Mouse (Mus musculus): ENCODE results near the gene Rptor. TPM values are rescaled to one million over a fixed set of nuclear protein-coding genes. Genes with fewer than 3 reads are reported as not detected.

The Rptor gene
- polyA plus RNA-seq, 1 experiment: 34.4 TPM

- TF ChIP-seq CTCF (IDR thresholded peaks at IDR 0.05; ENCODE audit: borderline replicate concordance, extremely low read depth, insufficient read depth, insufficient read length) (no peak), POLR2A (IDR thresholded peaks at IDR 0.05; ENCODE audit: borderline replicate concordance, extremely low read depth, insufficient read depth, insufficient read length, poor library complexity, severe bottlenecking) (no peak)
- peak; percentile 46 for DNase-seq (ENCODE audit: low read depth)
Measured at GRCm38 (mm10) chr11:119929603-119930265, 327.0 kb downstream of the Rptor start.

GRCm38 (mm10) chr11:119931809-119932208 lies 329.1 kb downstream of the Rptor start:
- no peak for DNase-seq (ENCODE audit: low read depth)
- TF ChIP-seq POLR2A (IDR thresholded peaks at IDR 0.05; ENCODE audit: borderline replicate concordance, extremely low read depth, insufficient read depth, insufficient read length, poor library complexity, severe bottlenecking) (no peak), CTCF (IDR thresholded peaks at IDR 0.05; ENCODE audit: borderline replicate concordance, extremely low read depth, insufficient read depth, insufficient read length) (no peak)

- TF ChIP-seq POLR2A (IDR thresholded peaks at IDR 0.05; ENCODE audit: borderline replicate concordance, extremely low read depth, insufficient read depth, insufficient read length, poor library complexity, severe bottlenecking): no peak
- no peak for DNase-seq (ENCODE audit: low read depth)
Measured at GRCm38 (mm10) chr11:119933142-119933541, 330.4 kb downstream of the Rptor start.

- DNase-seq (ENCODE audit: low read depth): no peak
- TF ChIP-seq POLR2A (IDR thresholded peaks at IDR 0.05; ENCODE audit: borderline replicate concordance, extremely low read depth, insufficient read depth, insufficient read length, poor library complexity, severe bottlenecking): no peak
- no peak for TF ChIP-seq CTCF (IDR thresholded peaks at IDR 0.05; ENCODE audit: borderline replicate concordance, extremely low read depth, insufficient read depth, insufficient read length)
Measured at GRCm38 (mm10) chr11:119933819-119934583, 331.3 kb downstream of the Rptor start.

- TF ChIP-seq CTCF (IDR thresholded peaks at IDR 0.05; ENCODE audit: borderline replicate concordance, extremely low read depth, insufficient read depth, insufficient read length) (no peak), POLR2A (IDR thresholded peaks at IDR 0.05; ENCODE audit: borderline replicate concordance, extremely low read depth, insufficient read depth, insufficient read length, poor library complexity, severe bottlenecking) (no peak)
- DNase-seq (ENCODE audit: low read depth): peak; percentile 70
Measured at GRCm38 (mm10) chr11:119934773-119935172, 332.1 kb downstream of the Rptor start.

GRCm38 (mm10) chr11:119935457-119935856 lies 332.8 kb downstream of the Rptor start:
- TF ChIP-seq POLR2A (IDR thresholded peaks at IDR 0.05; ENCODE audit: borderline replicate concordance, extremely low read depth, insufficient read depth, insufficient read length, poor library complexity, severe bottlenecking) (no peak), CTCF (IDR thresholded peaks at IDR 0.05; ENCODE audit: borderline replicate concordance, extremely low read depth, insufficient read depth, insufficient read length) (peak; percentile 78)
- DNase-seq (ENCODE audit: low read depth): peak; percentile 77

- TF ChIP-seq POLR2A (IDR thresholded peaks at IDR 0.05; ENCODE audit: borderline replicate concordance, extremely low read depth, insufficient read depth, insufficient read length, poor library complexity, severe bottlenecking) (no peak), CTCF (IDR thresholded peaks at IDR 0.05; ENCODE audit: borderline replicate concordance, extremely low read depth, insufficient read depth, insufficient read length) (no peak)
- no peak for DNase-seq (ENCODE audit: low read depth)
Measured at GRCm38 (mm10) chr11:119936456-119936855, 333.8 kb downstream of the Rptor start.

GRCm38 (mm10) chr11:119937216-119937615 lies 334.5 kb downstream of the Rptor start:
- TF ChIP-seq CTCF (IDR thresholded peaks at IDR 0.05; ENCODE audit: borderline replicate concordance, extremely low read depth, insufficient read depth, insufficient read length): no peak
- TF ChIP-seq POLR2A (IDR thresholded peaks at IDR 0.05; ENCODE audit: borderline replicate concordance, extremely low read depth, insufficient read depth, insufficient read length, poor library complexity, severe bottlenecking): no peak
- DNase-seq (ENCODE audit: low read depth): peak; percentile 84

- no peak for TF ChIP-seq POLR2A (IDR thresholded peaks at IDR 0.05; ENCODE audit: borderline replicate concordance, extremely low read depth, insufficient read depth, insufficient read length, poor library complexity, severe bottlenecking)
- no peak for TF ChIP-seq CTCF (IDR thresholded peaks at IDR 0.05; ENCODE audit: borderline replicate concordance, extremely low read depth, insufficient read depth, insufficient read length)
Measured at GRCm38 (mm10) chr11:119937772-119938502, 335.2 kb downstream of the Rptor start.

GRCm38 (mm10) chr11:119939073-119939710 lies 336.5 kb downstream of the Rptor start:
- TF ChIP-seq POLR2A (IDR thresholded peaks at IDR 0.05; ENCODE audit: borderline replicate concordance, extremely low read depth, insufficient read depth, insufficient read length, poor library complexity, severe bottlenecking) (no peak), CTCF (IDR thresholded peaks at IDR 0.05; ENCODE audit: borderline replicate concordance, extremely low read depth, insufficient read depth, insufficient read length) (no peak)

More at GRCm38 (mm10) chr11:119937772-119938502, 335.2 kb downstream of the Rptor start:
- DNase-seq (ENCODE audit: low read depth): no peak

GRCm38 (mm10) chr11:119939711-119940106 lies 337.0 kb downstream of the Rptor start:
- TF ChIP-seq CTCF (IDR thresholded peaks at IDR 0.05; ENCODE audit: borderline replicate concordance, extremely low read depth, insufficient read depth, insufficient read length) (no peak), POLR2A (IDR thresholded peaks at IDR 0.05; ENCODE audit: borderline replicate concordance, extremely low read depth, insufficient read depth, insufficient read length, poor library complexity, severe bottlenecking) (no peak)
- no peak for DNase-seq (ENCODE audit: low read depth)

More at GRCm38 (mm10) chr11:119939073-119939710, 336.5 kb downstream of the Rptor start:
- no peak for DNase-seq (ENCODE audit: low read depth)
